Mouse (Mus musculus) lung, postnatal 0 days (tissue): ENCODE data around the gene B430306N03Rik.
"Not testable (repeated sequence)": the region's sequence is repeated elsewhere in the genome, so short reads cannot be mapped to it uniquely, and the experiment has no call there.

ENCODE experiments used
- CTCF ChIP-seq: IDR thresholded peaks from 2 replicates; pipeline ENCODE4 v1.5.1; 2016; ENCODE audit warnings: antibody characterized with exemption, mild to moderate bottlenecking
- EP300 ChIP-seq: IDR thresholded peaks from 2 replicates; pipeline ENCODE4 v1.6.1; 2016; ENCODE audit warnings: antibody characterized with exemption, mild to moderate bottlenecking, control low read depth

- not testable (repeated sequence) for TF ChIP-seq CTCF, EP300
Observed at GRCm38 (mm10) chr17:48352976-48353375, 37.0 kb downstream of the B430306N03Rik start.
